Mouse (Mus musculus): Measurements from ENCODE around the gene Zfp941.
A peak's percentile ranks its signal among the peaks of the same experiment; 100 is the strongest.

Gene Zfp941

GRCm38 (mm10) chr7:140840750-140841735, 19.1 kb upstream of the Zfp941 start:
- DNase-seq (ENCODE audit: low spot score), result no peak

- DNase-seq (ENCODE audit: low spot score), result no peak
Observed at GRCm38 (mm10) chr7:140839556-140839955, 17.6 kb upstream of the Zfp941 start.

GRCm38 (mm10) chr7:140836243-140837115, 14.5 kb upstream of the Zfp941 start:
- no peak for DNase-seq (ENCODE audit: low spot score)

- no peak for DNase-seq (ENCODE audit: low spot score)
Observed at GRCm38 (mm10) chr7:140835758-140836087, 13.7 kb upstream of the Zfp941 start.

GRCm38 (mm10) chr7:140834968-140835757, 13.2 kb upstream of the Zfp941 start, which contains the start of gene Urah:
Urah (plus strand) TSS chr7:140835018.
- DNase-seq (ENCODE audit: low spot score), result no peak

- DNase-seq (ENCODE audit: low spot score), result no peak
Observed at GRCm38 (mm10) chr7:140833341-140833740, 11.4 kb upstream of the Zfp941 start.

- no peak for DNase-seq (ENCODE audit: low spot score)
Observed at GRCm38 (mm10) chr7:140831447-140831846, 9.5 kb upstream of the Zfp941 start.

GRCm38 (mm10) chr7:140828171-140828881, 6.3 kb upstream of the Zfp941 start:
- DNase-seq (ENCODE audit: low spot score), result no peak

GRCm38 (mm10) chr7:140822731-140823130, 753 bp upstream of the Zfp941 start:
- DNase-seq (ENCODE audit: low spot score), result no peak

- no peak for DNase-seq (ENCODE audit: low spot score)
Observed at GRCm38 (mm10) chr7:140821305-140821652, 699 bp downstream of the Zfp941 start.

- no peak for DNase-seq (ENCODE audit: low spot score)
Observed at GRCm38 (mm10) chr7:140820173-140820572, 1.8 kb downstream of the Zfp941 start.

GRCm38 (mm10) chr7:140812850-140813249, 9.1 kb downstream of the Zfp941 start:
- DNase-seq (ENCODE audit: low spot score), result no peak

- DNase-seq (ENCODE audit: low spot score), result no peak
Observed at GRCm38 (mm10) chr7:140811714-140812113, 10.3 kb downstream of the Zfp941 start.

GRCm38 (mm10) chr7:140810496-140810895, 11.5 kb downstream of the Zfp941 start:
- no peak for DNase-seq (ENCODE audit: low spot score)

GRCm38 (mm10) chr7:140805704-140806103, 16.3 kb downstream of the Zfp941 start:
- DNase-seq (ENCODE audit: low spot score), result peak; percentile 26

- DNase-seq (ENCODE audit: low spot score), result no peak
Observed at GRCm38 (mm10) chr7:140802629-140803028, 19.3 kb downstream of the Zfp941 start.

GRCm38 (mm10) chr7:140798212-140798611, 23.8 kb downstream of the Zfp941 start:
- no peak for DNase-seq (ENCODE audit: low spot score)

GRCm38 (mm10) chr7:140797619-140798018, 24.4 kb downstream of the Zfp941 start:
- DNase-seq (ENCODE audit: low spot score), result no peak

GRCm38 (mm10) chr7:140793541-140793940, 28.4 kb downstream of the Zfp941 start:
- DNase-seq (ENCODE audit: low spot score), result no peak

- no peak for DNase-seq (ENCODE audit: low spot score)
Observed at GRCm38 (mm10) chr7:140788053-140788435, 33.9 kb downstream of the Zfp941 start.

GRCm38 (mm10) chr7:140787406-140788052, 34.4 kb downstream of the Zfp941 start, which contains the start of gene Syce1:
Syce1 (minus strand) TSS chr7:140787852.
- DNase-seq (ENCODE audit: low spot score), result no peak

Measured in c-Kit-positive CD71-positive TER-119-positive erythroid progenitor cells, embryonic 14.5 days (primary cell).